Mouse (Mus musculus) embryonic facial prominence, embryonic 12.5 days (tissue): ENCODE data around the gene Flnb. TPM values are rescaled to one million over a fixed set of nuclear protein-coding genes. Genes with fewer than 3 reads are reported as not detected.
A peak's percentile ranks its signal among the peaks of the same experiment; 100 is the strongest.

Experiments used
- ATAC-seq: fragments of 200-750 bp; cut with Nextera tagmentation; 2 replicates; pipeline ENCODE4 v1.8.0; 2017; ENCODE audit not compliant: insufficient number of reproducible peaks, insufficient read depth, low FRiP score, low TSS enrichment
- H3K27ac ChIP-seq: fragments of 300-500 bp; sonication (generic); 2 replicates; pipeline ENCODE4 v1.5.1; 2016; ENCODE audit warnings: mild to moderate bottlenecking
- H3K27me3 ChIP-seq: fragments of 300-500 bp; sonication (generic); 2 replicates; pipeline ENCODE4 v1.6.1; 2016; ENCODE audit warnings: mild to moderate bottlenecking, moderate library complexity
- H3K36me3 ChIP-seq: fragments of 300-500 bp; sonication (generic); 2 replicates; pipeline ENCODE4 v1.6.1; 2016; ENCODE audit warnings: mild to moderate bottlenecking
- H3K4me1 ChIP-seq: fragments of 300-500 bp; sonication (generic); 2 replicates; pipeline ENCODE4 v1.6.1; 2016
- H3K4me2 ChIP-seq: fragments of 300-500 bp; sonication (generic); replicated peaks from 2 replicates; pipeline ENCODE4 v1.6.1; 2016; ENCODE audit warnings: mild to moderate bottlenecking, moderate library complexity
- H3K4me3 ChIP-seq: fragments of 300-500 bp; sonication (generic); 2 replicates; pipeline ENCODE4 v1.5.1; 2016; ENCODE audit warnings: mild to moderate bottlenecking
- H3K9ac ChIP-seq: fragments of 300-500 bp; sonication (generic); 2 replicates; pipeline ENCODE4 v1.6.1; 2016; ENCODE audit warnings: mild to moderate bottlenecking, moderate library complexity
- H3K9me3 ChIP-seq: fragments of 300-500 bp; sonication (generic); 2 replicates; pipeline ENCODE4 v1.6.1; 2016; ENCODE audit warnings: mild to moderate bottlenecking, moderate library complexity
- WGBS: fragments of 180-500 bp; shearing (Covaris S2); methylation state at CpG from one replicate; pipeline ENCODE4 v1.1.7; 2016; 5-methylcytosine and 5-hydroxymethylcytosine counted together
- polyA plus RNA-seq: library from polyadenylated mRNA; unstranded; fragments of >200 nt; fragmentation: Nextera tagmentation; extraction: Ambion mirVana; gene quantifications from 2 replicates; pipeline ENCODE4 v1.2.1, GENCODE M21; 2016

Flnb gene
- polyA plus RNA-seq, 1 experiment from 2014 or later, result 32.9 TPM

GRCm38 (mm10) chr14:7855501-7855900 is 37.7 kb downstream of the Flnb start:
- H3K4me1 ChIP-seq, result peaks cover 47% of the 10 kb centered on the region
- H3K36me3 ChIP-seq, result no peaks in the 10 kb centered on the region
- H3K9me3 ChIP-seq, result no peaks in the 10 kb centered on the region
- ATAC-seq, result peak; percentile 32; the same call in 1 of the 2 replicates
- 47% methylated on average over 5 of the region's 5 CpGs for WGBS
- H3K27me3 ChIP-seq, result no peaks in the 10 kb centered on the region
- H3K4me3 ChIP-seq, result no peak overlapping the region
- peak overlapping the region; percentile 18; the same call in 1 of the 2 replicates for H3K27ac ChIP-seq
- H3K9ac ChIP-seq, result no peak overlapping the region
- no peak overlapping the region for H3K4me2 ChIP-seq

GRCm38 (mm10) chr14:7856348-7856747 is 38.6 kb downstream of the Flnb start:
- Histone ChIP-seq H3K9ac (no peak overlapping the region), H3K36me3 (no peaks in the 10 kb centered on the region), H3K4me3 (no peak overlapping the region), H3K4me1 (peaks cover 47% of the 10 kb centered on the region), H3K9me3 (no peaks in the 10 kb centered on the region), H3K27ac (no peak overlapping the region), H3K27me3 (no peaks in the 10 kb centered on the region), H3K4me2 (no peak overlapping the region)
- no peak for ATAC-seq
- 43% methylated on average over 10 of the region's 10 CpGs for WGBS

- Histone ChIP-seq H3K9ac (no peak overlapping the region), H3K9me3 (no peaks in the 10 kb centered on the region), H3K4me1 (peaks cover 41% of the 10 kb centered on the region), H3K27ac (no peak overlapping the region), H3K27me3 (no peaks in the 10 kb centered on the region), H3K36me3 (no peaks in the 10 kb centered on the region), H3K4me2 (no peak overlapping the region), H3K4me3 (no peak overlapping the region)
- 95% methylated on average over 3 of the region's 3 CpGs for WGBS
- no peak for ATAC-seq
Observed at GRCm38 (mm10) chr14:7857835-7858234, 40.1 kb downstream of the Flnb start.

DNA sequence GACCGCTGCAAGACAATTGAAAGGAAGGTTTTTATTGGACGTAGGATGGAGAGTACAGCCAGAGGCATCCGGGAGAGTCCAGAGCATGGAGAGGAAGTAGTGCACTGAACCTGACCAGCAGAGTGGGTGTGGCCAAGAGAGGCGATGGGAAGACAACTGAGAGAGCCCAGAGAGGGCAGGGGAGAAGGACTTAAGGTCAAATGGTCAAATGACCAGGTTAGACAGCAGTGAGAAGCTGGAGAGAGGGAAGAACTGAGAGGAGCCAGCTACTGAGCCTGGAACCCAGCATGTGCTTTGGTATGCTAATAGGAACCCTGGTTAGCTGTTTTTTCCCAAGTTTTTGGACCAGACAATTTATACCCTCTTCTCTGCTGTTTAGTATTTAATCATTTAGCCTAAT is 40.7 kb downstream of the Flnb start:
- 56% methylated on average over 4 of the region's 4 CpGs for WGBS
- no peak for ATAC-seq
- no peaks in the 10 kb centered on the region for H3K36me3 ChIP-seq
- no peak overlapping the region for H3K9ac ChIP-seq
- H3K27ac ChIP-seq, result no peak overlapping the region
- H3K4me1 ChIP-seq, result peaks cover 40% of the 10 kb centered on the region
- no peak overlapping the region for H3K4me3 ChIP-seq
- no peaks in the 10 kb centered on the region for H3K27me3 ChIP-seq
- H3K4me2 ChIP-seq, result no peak overlapping the region
- no peaks in the 10 kb centered on the region for H3K9me3 ChIP-seq

GRCm38 (mm10) chr14:7860525-7861154 is 42.9 kb downstream of the Flnb start:
- Histone ChIP-seq H3K27ac (no peak overlapping the region), H3K4me3 (no peak overlapping the region), H3K27me3 (no peaks in the 10 kb centered on the region), H3K36me3 (no peaks in the 10 kb centered on the region), H3K9ac (no peak overlapping the region), H3K4me2 (no peak overlapping the region), H3K9me3 (no peaks in the 10 kb centered on the region), H3K4me1 (peaks cover 38% of the 10 kb centered on the region)
- 91% methylated on average over 8 of the region's 8 CpGs for WGBS
- ATAC-seq, result no peak

DNA sequence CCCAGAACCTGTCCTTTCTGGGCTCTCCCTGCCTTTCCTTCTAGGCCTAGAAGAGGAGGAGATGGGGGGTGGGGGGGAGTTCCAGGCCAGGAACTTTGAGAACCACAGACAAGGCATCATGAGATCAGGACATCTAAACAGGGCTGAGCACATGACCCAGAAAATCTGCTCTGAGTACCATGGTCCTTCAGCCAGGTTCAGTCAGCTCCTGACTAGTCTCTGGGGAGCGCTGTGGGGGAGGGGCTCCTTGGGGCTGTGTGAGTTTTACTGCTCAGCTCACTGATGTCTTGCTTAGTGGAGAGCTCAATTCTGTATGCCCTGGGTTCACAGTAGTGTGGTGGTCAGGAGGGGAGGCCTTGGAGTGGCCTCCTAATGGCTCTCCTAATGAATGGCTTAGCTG is 43.5 kb downstream of the Flnb start:
- no peak for ATAC-seq
- no peaks in the 10 kb centered on the region for H3K9me3 ChIP-seq
- peaks cover 32% of the 10 kb centered on the region for H3K4me1 ChIP-seq
- H3K4me2 ChIP-seq, result no peak overlapping the region
- no peak overlapping the region for H3K9ac ChIP-seq
- H3K27me3 ChIP-seq, result no peaks in the 10 kb centered on the region
- no peaks in the 10 kb centered on the region for H3K36me3 ChIP-seq
- 70% methylated on average over 1 of the region's 1 CpGs for WGBS
- no peak overlapping the region for H3K27ac ChIP-seq
- H3K4me3 ChIP-seq, result no peak overlapping the region

DNA sequence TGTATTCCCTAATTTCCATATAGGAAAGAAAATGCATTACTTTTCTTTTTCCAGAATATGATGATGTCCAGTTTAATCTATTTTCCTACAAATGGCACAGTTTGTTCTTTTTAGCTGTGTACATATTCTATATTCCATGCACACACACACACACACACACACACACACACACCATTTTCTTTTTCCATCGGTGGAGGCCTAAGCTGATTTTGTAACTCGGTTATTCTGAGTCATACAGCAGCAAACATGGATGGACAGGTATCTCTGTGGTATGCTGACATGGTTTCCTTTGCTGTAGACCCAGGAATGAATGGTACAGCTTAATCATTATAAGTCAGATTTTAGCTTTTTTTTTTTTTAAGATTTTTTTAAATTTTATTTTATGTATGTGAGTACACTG is 44.5 kb downstream of the Flnb start:
- no peak overlapping the region for H3K4me2 ChIP-seq
- H3K9me3 ChIP-seq, result no peaks in the 10 kb centered on the region
- H3K4me1 ChIP-seq, result peaks cover 28% of the 10 kb centered on the region
- H3K27me3 ChIP-seq, result no peaks in the 10 kb centered on the region
- H3K4me3 ChIP-seq, result no peak overlapping the region
- H3K36me3 ChIP-seq, result no peaks in the 10 kb centered on the region
- WGBS, result 85% methylated on average over 2 of the region's 2 CpGs
- ATAC-seq, result no peak
- H3K9ac ChIP-seq, result no peak overlapping the region
- no peak overlapping the region for H3K27ac ChIP-seq

- Histone ChIP-seq H3K9me3 (no peaks in the 10 kb centered on the region), H3K4me2 (no peak overlapping the region), H3K36me3 (peaks cover 9% of the 10 kb centered on the region; the same call in 1 of the 2 replicates), H3K27me3 (no peaks in the 10 kb centered on the region), H3K4me3 (no peak overlapping the region), H3K9ac (no peak overlapping the region), H3K4me1 (peaks cover 24% of the 10 kb centered on the region), H3K27ac (peak overlapping the region; percentile 65; the same call in 1 of the 2 replicates)
- ATAC-seq, result no peak
- WGBS, result 84% methylated on average over 5 of the region's 5 CpGs
Observed at GRCm38 (mm10) chr14:7863199-7863598, 45.4 kb downstream of the Flnb start.

GRCm38 (mm10) chr14:7863871-7864505 is 46.2 kb downstream of the Flnb start:
- Histone ChIP-seq H3K9ac (no peak overlapping the region; the same call in 1 of the 2 replicates), H3K36me3 (peaks cover 15% of the 10 kb centered on the region; the same call in 1 of the 2 replicates), H3K4me3 (no peak overlapping the region), H3K27ac (peak overlapping the region; percentile 67), H3K27me3 (no peaks in the 10 kb centered on the region), H3K4me2 (no peak overlapping the region), H3K9me3 (no peaks in the 10 kb centered on the region), H3K4me1 (peaks cover 24% of the 10 kb centered on the region)
- 0 out of 2 replicates have a peak, but pooled peaks have one; percentile 75 for ATAC-seq
- 58% methylated on average over 9 of the region's 9 CpGs for WGBS

DNA sequence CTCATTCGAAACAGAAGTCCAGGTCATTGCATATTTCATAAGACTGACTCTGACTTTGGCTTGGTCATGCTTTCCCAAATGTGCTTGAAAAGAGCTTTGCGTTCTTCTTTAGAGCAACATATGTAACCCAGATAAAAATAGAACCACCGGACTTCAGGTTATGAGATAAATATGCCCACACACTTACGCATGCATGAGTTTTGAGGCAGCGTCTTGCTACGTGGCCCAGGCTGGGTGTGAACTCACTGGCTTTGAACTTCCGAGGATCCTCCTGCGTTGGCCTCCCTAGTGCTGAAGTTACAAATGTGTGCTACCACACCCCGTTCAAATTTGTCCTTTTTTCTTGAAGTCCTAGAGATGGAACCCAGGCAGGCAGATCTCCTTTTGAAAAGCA is 46.7 kb downstream of the Flnb start:
- Histone ChIP-seq H3K27ac (peak overlapping the region; percentile 67), H3K36me3 (peaks cover 20% of the 10 kb centered on the region), H3K4me1 (peaks cover 24% of the 10 kb centered on the region), H3K27me3 (no peaks in the 10 kb centered on the region), H3K9me3 (no peaks in the 10 kb centered on the region), H3K4me2 (no peak overlapping the region), H3K9ac (no peak overlapping the region; the same call in 1 of the 2 replicates), H3K4me3 (no peak overlapping the region)
- no peak for ATAC-seq
- 70% methylated on average over 9 of the region's 9 CpGs for WGBS

GRCm38 (mm10) chr14:7867224-7867623 is 49.5 kb downstream of the Flnb start:
- peaks cover 30% of the 10 kb centered on the region for H3K36me3 ChIP-seq
- no peak overlapping the region for H3K27ac ChIP-seq
- H3K27me3 ChIP-seq, result no peaks in the 10 kb centered on the region
- H3K4me1 ChIP-seq, result peaks cover 18% of the 10 kb centered on the region
- no peaks in the 10 kb centered on the region for H3K9me3 ChIP-seq
- ATAC-seq, result no peak
- no peak overlapping the region for H3K4me3 ChIP-seq
- no peak overlapping the region for H3K4me2 ChIP-seq
- WGBS, result 94% methylated on average over 7 of the region's 7 CpGs
- no peak overlapping the region for H3K9ac ChIP-seq

- H3K4me1 ChIP-seq, result peaks cover 18% of the 10 kb centered on the region
- no peaks in the 10 kb centered on the region for H3K9me3 ChIP-seq
- no peak overlapping the region for H3K9ac ChIP-seq
- peaks cover 34% of the 10 kb centered on the region for H3K36me3 ChIP-seq
- WGBS, result 54% methylated on average over 3 of the region's 3 CpGs
- ATAC-seq, result no peak
- H3K4me3 ChIP-seq, result no peak overlapping the region
- no peak overlapping the region for H3K27ac ChIP-seq
- H3K4me2 ChIP-seq, result no peak overlapping the region
- no peaks in the 10 kb centered on the region for H3K27me3 ChIP-seq
Observed at GRCm38 (mm10) chr14:7867841-7868240, 50.1 kb downstream of the Flnb start.
